Mouse (Mus musculus) stomach, postnatal 0 days (tissue): ENCODE results near the gene Kcnk7. TPM values are rescaled to one million over a fixed set of nuclear protein-coding genes. Genes with fewer than 3 reads are reported as not detected.

Experiments
- ATAC-seq: fragments of 200-750 bp; cut with Nextera tagmentation; 2 replicates; pipeline ENCODE4 v1.8.0; 2017; ENCODE audit not compliant: low FRiP score, low TSS enrichment
- DNase-seq: peaks from one replicate; pipeline ENCODE4 v3.0.0-alpha.2; 2016; ENCODE audit warnings: low spot score
- H3K27ac ChIP-seq: fragments of 300-500 bp; sonication (generic); replicated peaks from 2 replicates; pipeline ENCODE4 v1.5.1; 2014; ENCODE audit warnings: mild to moderate bottlenecking, control low read depth
- H3K27me3 ChIP-seq: fragments of 300-500 bp; sonication (generic); 2 replicates; pipeline ENCODE4 v1.6.1; 2014; ENCODE audit warnings: low read length; ENCODE audit not compliant: control insufficient read depth, insufficient read depth
- H3K36me3 ChIP-seq: fragments of 300-500 bp; sonication (generic); 2 replicates; pipeline ENCODE4 v1.6.1; 2014; ENCODE audit warnings: low read length, mixed read lengths; ENCODE audit not compliant: control insufficient read depth, insufficient read depth
- H3K4me1 ChIP-seq: fragments of 300-500 bp; sonication (generic); replicated peaks from 2 replicates; pipeline ENCODE4 v1.6.1; 2014; ENCODE audit warnings: antibody characterized with exemption; ENCODE audit not compliant: control insufficient read depth, insufficient read depth
- H3K4me2 ChIP-seq: fragments of 300-500 bp; sonication (generic); replicated peaks from 2 replicates; pipeline ENCODE4 v1.6.1; 2014; ENCODE audit warnings: low read depth, mild to moderate bottlenecking, control low read depth, moderate library complexity
- H3K4me3 ChIP-seq: fragments of 300-500 bp; sonication (generic); 2 replicates; pipeline ENCODE4 v1.5.1; 2014; ENCODE audit warnings: low read depth, low read length, control low read depth
- H3K9ac ChIP-seq: fragments of 300-500 bp; sonication (generic); 2 replicates; pipeline ENCODE4 v1.6.1; 2014; ENCODE audit warnings: mild to moderate bottlenecking, low read length, control low read depth, mixed read lengths
- H3K9me3 ChIP-seq: fragments of 300-500 bp; sonication (generic); 2 replicates; pipeline ENCODE4 v1.6.1; 2016; ENCODE audit warnings: low read length; ENCODE audit not compliant: control insufficient read depth
- CTCF ChIP-seq: IDR thresholded peaks from 2 replicates; pipeline ENCODE4 v1.5.1; 2016; ENCODE audit warnings: antibody characterized with exemption, low read depth, mild to moderate bottlenecking, moderate library complexity
- EP300 ChIP-seq: optimal IDR thresholded peaks from 2 replicates; pipeline ENCODE3; 2016; ENCODE audit warnings: antibody characterized with exemption
- WGBS: fragments of 180-500 bp; shearing (Covaris S2); extraction: QIAGEN DNeasy Blood & Tissue Kit; methylation state at CpG from one replicate; pipeline ENCODE4 v1.1.7; 2014; 5-methylcytosine and 5-hydroxymethylcytosine counted together
- polyA plus RNA-seq: library from polyadenylated mRNA; unstranded; fragments of >200 nt; fragmentation: Nextera tagmentation; extraction: Ambion mirVana; gene quantifications from 2 replicates; pipeline ENCODE4 v1.2.1, GENCODE M21; 2015

Gene Kcnk7
- polyA plus RNA-seq, 1 experiment from 2014 or later, result 8.4 TPM

GRCm38 (mm10) chr19:5728631-5729443 is 24.7 kb downstream of the Kcnk7 start:
- H3K9me3 ChIP-seq, result no peaks in the 10 kb centered on the region
- H3K27ac ChIP-seq, result peak overlapping the region; percentile 92
- no peak; the same call in 1 of the 2 replicates for ATAC-seq
- no peak for TF ChIP-seq CTCF
- H3K9ac ChIP-seq, result peak overlapping the region; percentile 91
- WGBS, result 6% methylated on average over 35 of the region's 37 CpGs
- no peaks in the 10 kb centered on the region for H3K27me3 ChIP-seq
- peaks cover 8% of the 10 kb centered on the region for H3K4me1 ChIP-seq
- H3K4me3 ChIP-seq, result peak overlapping the region; percentile 92
- H3K4me2 ChIP-seq, result peak overlapping the region; percentile 92
- peak; percentile 55 for DNase-seq
- no peaks in the 10 kb centered on the region for H3K36me3 ChIP-seq

GRCm38 (mm10) chr19:5729444-5729815 is 25.3 kb downstream of the Kcnk7 start, which contains the start of gene Fam89b:
Gene Fam89b (minus strand): TSS chr19:5729653.
- DNase-seq, result peak; percentile 91
- Histone ChIP-seq H3K36me3 (no peaks in the 10 kb centered on the region), H3K4me3 (peak within 1 kb of the TSS; percentile 92), H3K27ac (peak within 1 kb of the TSS; percentile 92), H3K4me1 (peaks cover 8% of the 10 kb centered on the region), H3K9ac (peak within 1 kb of the TSS; percentile 91), H3K27me3 (no peaks in the 10 kb centered on the region), H3K4me2 (peak within 1 kb of the TSS; percentile 92), H3K9me3 (no peaks in the 10 kb centered on the region)
- WGBS, result under 1% methylated on average over 34 of the region's 37 CpGs
- TF ChIP-seq CTCF, result no peak
- TF ChIP-seq EP300, result no peak
- ATAC-seq, result peak; percentile 71

GRCm38 (mm10) chr19:5730314-5731186 is 26.4 kb downstream of the Kcnk7 start:
- DNase-seq (no peak), ATAC-seq (no peak)
- H3K36me3 ChIP-seq, result no peaks in the 10 kb centered on the region
- no peak overlapping the region for H3K27ac ChIP-seq
- peak overlapping the region; percentile 61 for H3K9ac ChIP-seq
- H3K4me3 ChIP-seq, result peak overlapping the region; percentile 56
- TF ChIP-seq CTCF, result no peak
- TF ChIP-seq EP300, result no peak
- WGBS, result 73% methylated on average over 29 of the region's 29 CpGs
- no peaks in the 10 kb centered on the region for H3K9me3 ChIP-seq
- H3K4me2 ChIP-seq, result peak overlapping the region; percentile 93
- no peaks in the 10 kb centered on the region for H3K27me3 ChIP-seq
- H3K4me1 ChIP-seq, result peaks cover 8% of the 10 kb centered on the region

GRCm38 (mm10) chr19:5731264-5731978 is 27.3 kb downstream of the Kcnk7 start:
- WGBS, result under 1% methylated on average over 47 of the region's 47 CpGs
- no peaks in the 10 kb centered on the region for H3K27me3 ChIP-seq
- ATAC-seq (peak; percentile 88), DNase-seq (peak; percentile 95)
- no peak for TF ChIP-seq EP300
- no peak for TF ChIP-seq CTCF
- no peaks in the 10 kb centered on the region for H3K36me3 ChIP-seq
- H3K4me1 ChIP-seq, result peaks cover 8% of the 10 kb centered on the region
- H3K9ac ChIP-seq, result peak overlapping the region; percentile 61
- H3K27ac ChIP-seq, result no peak overlapping the region
- H3K9me3 ChIP-seq, result no peaks in the 10 kb centered on the region
- H3K4me3 ChIP-seq, result peak overlapping the region; percentile 56
- peak overlapping the region; percentile 93 for H3K4me2 ChIP-seq

- Histone ChIP-seq H3K4me2 (no peak overlapping the region), H3K9me3 (no peaks in the 10 kb centered on the region), H3K27me3 (no peaks in the 10 kb centered on the region), H3K4me3 (no peak overlapping the region), H3K9ac (no peak overlapping the region), H3K4me1 (0 out of 2 replicates have a peak, but pooled peaks cover 4% of the 10 kb centered on the region), H3K36me3 (no peaks in the 10 kb centered on the region), H3K27ac (no peak overlapping the region)
- WGBS, result 75% methylated on average over 9 of the region's 9 CpGs
- ATAC-seq, result no peak
- no peak for DNase-seq
- no peak for TF ChIP-seq EP300
- no peak for TF ChIP-seq CTCF
Measured at GRCm38 (mm10) chr19:5734325-5734724, 30.2 kb downstream of the Kcnk7 start.
